In genomic region chr9:107462907-107463306, GRCm38 (mm10) we compare ENCODE assay signal across 9 mouse cellular contexts.
A peak's percentile ranks its signal among the peaks of the same experiment; 100 is the strongest.
DNase-seq lines count a peak whose midpoint lies in the region; ATAC-seq and TF ChIP-seq lines count a peak whose summit lies in the region.
"Had no signal": no experiment of that assay in that cellular context is flagged by ENCODE, and none has a peak within 500 bp of the region (broad histone marks: within the 10 kb centered on the region; RNA-seq: fewer than 3 reads in every experiment).

No protein-coding gene starts in this region.

- no peaks in the 10 kb centered on the region; the same call in none of the 2 replicates for H3K27me3 ChIP-seq in heart, embryonic 10.5 days (ENCODE audit: insufficient read depth, poor library complexity, severe bottlenecking)
- H3K27me3 ChIP-seq in hindbrain, embryonic 13.5 days: 0 out of 2 replicates have a peak, but pooled peaks cover 16% of the 10 kb centered on the region
- H3K27me3 ChIP-seq in hindbrain, embryonic 12.5 days: peaks cover 3% of the 10 kb centered on the region; the same call in 1 of the 2 replicates
- H3K27me3 ChIP-seq in hindbrain, postnatal 0 days (ENCODE audit: insufficient read depth, low read length): no peaks in the 10 kb centered on the region
- no peaks in the 10 kb centered on the region for H3K27me3 ChIP-seq in midbrain, embryonic 16.5 days (ENCODE audit: control insufficient read depth, insufficient read depth, low read depth, low read length)

- peak overlapping the region; percentile 27; the same call in 1 of the 2 replicates for H3K4me3 ChIP-seq in heart, embryonic 10.5 days
- H3K4me3 ChIP-seq in hindbrain, embryonic 13.5 days: no peak overlapping the region
- no peak overlapping the region for H3K4me3 ChIP-seq in hindbrain, embryonic 12.5 days
- H3K4me3 ChIP-seq in hindbrain, postnatal 0 days (ENCODE audit: low read length): no peak overlapping the region
- no peak overlapping the region for H3K4me3 ChIP-seq in midbrain, embryonic 16.5 days (ENCODE audit: low read depth, low read length)
- H3K4me3 ChIP-seq: embryonic facial prominence, embryonic 12.5 days had no signal

- peak; percentile 90 for DNase-seq in heart, embryonic 10.5 days (ENCODE audit: low spot score)
- no peak for DNase-seq in heart, adult 18-20 months
- DNase-seq in hindbrain, postnatal 0 days (ENCODE audit: low spot score): no peak

- TF ChIP-seq CTCF in hindbrain, postnatal 0 days (IDR thresholded peaks at IDR 0.05; ENCODE audit: low read depth): no peak

- no peaks in the 10 kb centered on the region for H3K36me3 ChIP-seq in heart, embryonic 10.5 days
- no peaks in the 10 kb centered on the region; the same call in 1 of the 2 replicates for H3K36me3 ChIP-seq in hindbrain, embryonic 13.5 days
- H3K36me3 ChIP-seq in hindbrain, embryonic 12.5 days: no peaks in the 10 kb centered on the region
- no peaks in the 10 kb centered on the region for H3K36me3 ChIP-seq in hindbrain, postnatal 0 days (ENCODE audit: insufficient read depth, low read length)
- no peaks in the 10 kb centered on the region for H3K36me3 ChIP-seq in midbrain, embryonic 16.5 days (ENCODE audit: control insufficient read depth, insufficient read depth, low read length)
- H3K36me3 ChIP-seq: embryonic facial prominence, embryonic 12.5 days had no signal

- ATAC-seq in hindbrain, embryonic 13.5 days (ENCODE audit: low FRiP score): no peak
- no peak for ATAC-seq in hindbrain, embryonic 12.5 days (ENCODE audit: low FRiP score)
- ATAC-seq in hindbrain, postnatal 0 days: no peak
- no peak for ATAC-seq in midbrain, embryonic 16.5 days
- no peak for ATAC-seq in granulocyte monocyte progenitor cell, adult 5-6 weeks (replicated peaks; ENCODE audit: poor library complexity, severe bottlenecking)
- ATAC-seq: intestine, postnatal 0 days had no signal

- H3K4me2 ChIP-seq in hindbrain, embryonic 13.5 days: no peak overlapping the region
- no peak overlapping the region for H3K4me2 ChIP-seq in hindbrain, embryonic 12.5 days (replicated peaks)
- H3K4me2 ChIP-seq in hindbrain, postnatal 0 days (ENCODE audit: low read depth, low read length): no peak overlapping the region
- no peak overlapping the region for H3K4me2 ChIP-seq in midbrain, embryonic 16.5 days (ENCODE audit: low read length)
- H3K4me2 ChIP-seq: embryonic facial prominence, embryonic 12.5 days had no signal

- no peaks in the 10 kb centered on the region for H3K9me3 ChIP-seq in heart, embryonic 10.5 days
- H3K9me3 ChIP-seq in hindbrain, embryonic 13.5 days: no peaks in the 10 kb centered on the region
- H3K9me3 ChIP-seq in hindbrain, embryonic 12.5 days (replicated peaks): no peaks in the 10 kb centered on the region
- no peaks in the 10 kb centered on the region for H3K9me3 ChIP-seq in hindbrain, postnatal 0 days (ENCODE audit: low read length)
- H3K9me3 ChIP-seq in midbrain, embryonic 16.5 days (replicated peaks; ENCODE audit: control insufficient read depth, low read length, poor library complexity, severe bottlenecking): no peaks in the 10 kb centered on the region
- H3K9me3 ChIP-seq: embryonic facial prominence, embryonic 12.5 days had no signal

- H3K4me1 ChIP-seq in heart, embryonic 10.5 days: peaks cover 53% of the 10 kb centered on the region
- peaks cover 36% of the 10 kb centered on the region for H3K4me1 ChIP-seq in hindbrain, embryonic 13.5 days (replicated peaks)
- H3K4me1 ChIP-seq in hindbrain, embryonic 12.5 days: peaks cover 24% of the 10 kb centered on the region
- H3K4me1 ChIP-seq in hindbrain, postnatal 0 days (ENCODE audit: insufficient read depth, low read length): peaks cover 7% of the 10 kb centered on the region; the same call in 1 of the 2 replicates
- H3K4me1 ChIP-seq in midbrain, embryonic 16.5 days (ENCODE audit: control insufficient read depth, insufficient read depth, low read length): peaks cover 36% of the 10 kb centered on the region

- 13% methylated on average over 5 of the region's 5 CpGs for WGBS in heart, embryonic 10.5 days
- 85% methylated on average over 5 of the region's 5 CpGs for WGBS in hindbrain, embryonic 13.5 days
- WGBS in hindbrain, embryonic 12.5 days: 76% methylated on average over 5 of the region's 5 CpGs
- WGBS in hindbrain, postnatal 0 days: 83% methylated on average over 5 of the region's 5 CpGs
- WGBS in midbrain, embryonic 16.5 days: 89% methylated on average over 5 of the region's 5 CpGs

- peak overlapping the region; percentile 87 for H3K27ac ChIP-seq in heart, embryonic 10.5 days
- H3K27ac ChIP-seq in hindbrain, embryonic 13.5 days: peak overlapping the region; percentile 10; the same call in 1 of the 2 replicates
- no peak overlapping the region for H3K27ac ChIP-seq in hindbrain, embryonic 12.5 days
- peak overlapping the region; percentile 76; the same call in 1 of the 2 replicates for H3K27ac ChIP-seq in hindbrain, postnatal 0 days
- peak overlapping the region; percentile 47 for H3K27ac ChIP-seq in midbrain, embryonic 16.5 days (ENCODE audit: low read length)
- H3K27ac ChIP-seq: embryonic facial prominence, embryonic 12.5 days had no signal

- H3K9ac ChIP-seq in hindbrain, embryonic 13.5 days: no peak overlapping the region
- no peak overlapping the region for H3K9ac ChIP-seq in hindbrain, embryonic 12.5 days
- H3K9ac ChIP-seq in hindbrain, postnatal 0 days (replicated peaks; ENCODE audit: low read length): no peak overlapping the region
- H3K9ac ChIP-seq in midbrain, embryonic 16.5 days (ENCODE audit: low read depth, low read length): no peak overlapping the region
- H3K9ac ChIP-seq: embryonic facial prominence, embryonic 12.5 days had no signal
